Mouse (Mus musculus): ENCODE data around the gene Ric3.

- TF ChIP-seq CTCF (IDR thresholded peaks at IDR 0.05; ENCODE audit: low read depth) (no peak), EP300 (IDR thresholded peaks at IDR 0.05; ENCODE audit: low read depth) (no peak)
These were observed 66.7 kb downstream of the Ric3 start for GRCm38 (mm10) chr7:109016378-109016923.

Data from liver, postnatal 0 days (tissue).